Mouse (Mus musculus) small intestine, adult 2 months (tissue): ENCODE results near the gene Tap1.

Experiments used
- CTCF ChIP-seq: fragments of 200-500 bp; IDR thresholded peaks from 2 replicates; pipeline ENCODE4 v1.5.1; 2012; ENCODE audit warnings: low read depth, mild to moderate bottlenecking, control low read depth, inconsistent platforms, low read length, moderate library complexity, mixed read lengths; ENCODE audit not compliant: insufficient replicate concordance, insufficient read length; ENCODE audit errors: extremely low read depth
- POLR2A ChIP-seq: fragments of 200-500 bp; IDR thresholded peaks from 2 replicates; pipeline ENCODE4 v1.6.1; 2012; ENCODE audit warnings: low read depth, mild to moderate bottlenecking, control low read depth, inconsistent platforms, low read length, moderate library complexity

DNA sequence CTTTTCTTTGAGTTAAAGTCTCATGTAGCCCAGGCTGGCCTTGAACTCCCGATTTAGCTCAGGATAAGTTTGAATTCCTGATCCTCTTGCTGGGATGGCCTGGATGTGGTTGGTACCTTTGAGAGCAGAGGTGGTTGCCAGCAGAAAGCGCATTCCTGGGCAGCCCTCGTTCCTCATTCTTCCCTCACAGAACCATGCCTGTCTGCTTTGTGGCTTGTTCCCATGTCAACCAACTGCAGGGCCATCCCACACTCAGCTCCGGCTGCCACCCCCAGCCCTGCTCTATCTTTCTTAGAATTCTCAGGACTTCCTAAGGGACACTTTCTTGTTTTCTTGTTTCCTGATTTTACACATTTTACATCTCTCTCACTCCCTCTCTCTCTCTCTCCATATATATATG, 45.9 kb upstream of the Tap1 start:
- TF ChIP-seq CTCF, result no peak
- TF ChIP-seq POLR2A, result no peak
